Mouse (Mus musculus) limb, embryonic 14.5 days (tissue): ENCODE results near the gene Fam169a. TPM values are rescaled to one million over a fixed set of nuclear protein-coding genes. Genes with fewer than 3 reads are reported as not detected.
"Not testable (repeated sequence)": the region's sequence is repeated elsewhere in the genome, so short reads cannot be mapped to it uniquely, and the experiment has no call there.

Experiments
- ATAC-seq: fragments of 200-750 bp; cut with Nextera tagmentation; 2 replicates; pipeline ENCODE4 v1.8.0; 2017; ENCODE audit warnings: low read depth, moderate number of reproducible peaks, moderate TSS enrichment; ENCODE audit not compliant: low FRiP score
- DNase-seq: peaks from one replicate; pipeline ENCODE4 v3.0.0-alpha.2; 2015; ENCODE audit warnings: low spot score
- H3K27ac ChIP-seq: fragments of 300-500 bp; sonication (generic); replicated peaks from 2 replicates; pipeline ENCODE4 v1.5.1; 2014; ENCODE audit warnings: low read depth, mild to moderate bottlenecking, low read length, moderate library complexity, mixed read lengths
- H3K27me3 ChIP-seq: fragments of 300-500 bp; sonication (generic); 2 replicates; pipeline ENCODE4 v1.6.1; 2014; ENCODE audit warnings: low read length, mixed read lengths; ENCODE audit not compliant: control insufficient read depth, insufficient read depth
- H3K36me3 ChIP-seq: fragments of 300-500 bp; sonication (generic); 2 replicates; pipeline ENCODE4 v1.6.1; 2014; ENCODE audit warnings: mild to moderate bottlenecking, low read length, moderate library complexity, mixed read lengths; ENCODE audit not compliant: control insufficient read depth, insufficient read depth
- H3K4me1 ChIP-seq: fragments of 300-500 bp; sonication (generic); 2 replicates; pipeline ENCODE4 v1.6.1; 2014; ENCODE audit warnings: antibody characterized with exemption, low read length, mixed read lengths; ENCODE audit not compliant: control insufficient read depth, insufficient read depth
- H3K4me2 ChIP-seq: fragments of 300-500 bp; sonication (generic); replicated peaks from 2 replicates; pipeline ENCODE4 v1.6.1; 2014; ENCODE audit warnings: low read depth, mild to moderate bottlenecking, low read length, moderate library complexity; ENCODE audit not compliant: severe bottlenecking
- H3K4me3 ChIP-seq: fragments of 300-500 bp; sonication (generic); replicated peaks from 2 replicates; pipeline ENCODE4 v1.5.1; 2014; ENCODE audit warnings: low read length
- H3K9ac ChIP-seq: fragments of 300-500 bp; sonication (generic); 2 replicates; pipeline ENCODE4 v1.6.1; 2014; ENCODE audit warnings: mild to moderate bottlenecking, low read depth, low read length, moderate library complexity; ENCODE audit not compliant: severe bottlenecking
- H3K9me3 ChIP-seq: fragments of 300-500 bp; sonication (generic); 2 replicates; pipeline ENCODE4 v1.6.1; 2016; ENCODE audit warnings: low read length; ENCODE audit not compliant: control insufficient read depth
- POLR2A ChIP-seq: fragments of 200-500 bp; IDR thresholded peaks from 2 replicates; pipeline ENCODE4 v1.8.0; 2012; ENCODE audit warnings: inconsistent platforms, mild to moderate bottlenecking, moderate library complexity, borderline replicate concordance; ENCODE audit not compliant: insufficient read depth, insufficient read length; ENCODE audit errors: extremely low read depth
- WGBS: fragments of 180-500 bp; shearing (Covaris S2); extraction: QIAGEN DNeasy Blood & Tissue Kit; methylation state at CpG from one replicate; pipeline ENCODE4 v1.1.7; 2014; 5-methylcytosine and 5-hydroxymethylcytosine counted together
- polyA plus RNA-seq, 2 experiments: library from polyadenylated mRNA; depleted of rRNA in 1 of 2; stranded (reverse) in 1 of 2; unstranded in 1 of 2; fragments of >200 nt; fragmentation: Nextera tagmentation in 1 of 2; extraction: Ambion mirVana in 1 of 2; gene quantifications; 2 replicates each; pipeline versions ENCODE4 v1.2.1 to v1.2.3; 2012 to 2014

Gene Fam169a
- polyA plus RNA-seq, 2 experiments, result 1.7 to 2.8 TPM

- DNase-seq, result no peak
- Histone ChIP-seq H3K4me1 (peaks cover 2% of the 10 kb centered on the region; the same call in 1 of the 2 replicates), H3K9me3 (no peaks in the 10 kb centered on the region), H3K9ac (no peak overlapping the region), H3K4me3 (no peak overlapping the region), H3K36me3 (no peaks in the 10 kb centered on the region), H3K27me3 (no peaks in the 10 kb centered on the region), H3K27ac (no peak overlapping the region), H3K4me2 (no peak overlapping the region)
- no peak for ATAC-seq
- no peak for TF ChIP-seq POLR2A
- 56% methylated on average over 4 of the region's 8 CpGs for WGBS
Observed at GRCm38 (mm10) chr13:97060331-97060730, 6.8 kb upstream of the Fam169a start.

DNA sequence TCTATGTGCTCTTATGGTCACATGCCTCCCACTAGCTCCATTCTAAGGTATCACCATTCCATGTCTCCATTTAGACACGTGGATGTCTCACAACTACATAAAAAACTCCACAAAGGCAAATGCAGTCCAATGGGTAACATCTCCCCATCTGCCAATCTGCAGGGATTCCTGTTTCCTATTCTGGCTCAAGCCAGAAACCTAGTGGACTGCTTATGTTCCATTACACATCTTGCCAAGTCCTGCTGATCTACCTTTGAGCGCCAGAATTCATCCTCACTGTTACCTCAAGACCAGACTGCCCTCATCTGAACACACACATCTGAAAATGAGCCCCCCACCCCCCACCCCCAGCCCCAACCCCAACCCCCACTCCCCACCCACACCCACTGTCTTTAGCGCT lies 4.9 kb upstream of the Fam169a start:
- Histone ChIP-seq H3K27me3 (no peaks in the 10 kb centered on the region), H3K4me1 (peaks cover 2% of the 10 kb centered on the region; the same call in 1 of the 2 replicates), H3K27ac (no peak overlapping the region), H3K9me3 (no peaks in the 10 kb centered on the region), H3K4me2 (no peak overlapping the region), H3K4me3 (no peak overlapping the region), H3K36me3 (no peaks in the 10 kb centered on the region), H3K9ac (no peak overlapping the region)
- WGBS, result 90% methylated on average over 3 of the region's 3 CpGs
- DNase-seq (no peak), ATAC-seq (no peak)
- TF ChIP-seq POLR2A, result no peak

- no peaks in the 10 kb centered on the region for H3K9me3 ChIP-seq
- H3K4me3 ChIP-seq, result no peak overlapping the region
- H3K4me1 ChIP-seq, result peaks cover 2% of the 10 kb centered on the region; the same call in 1 of the 2 replicates
- H3K27ac ChIP-seq, result no peak overlapping the region
- no peaks in the 10 kb centered on the region for H3K36me3 ChIP-seq
- no peaks in the 10 kb centered on the region for H3K27me3 ChIP-seq
- no peak overlapping the region for H3K4me2 ChIP-seq
- no peak overlapping the region for H3K9ac ChIP-seq
- no peak for TF ChIP-seq POLR2A
- DNase-seq (no peak), ATAC-seq (no peak)
- 61% methylated on average over 2 of the region's 2 CpGs for WGBS
Observed at GRCm38 (mm10) chr13:97063431-97063830, 3.7 kb upstream of the Fam169a start.

DNA sequence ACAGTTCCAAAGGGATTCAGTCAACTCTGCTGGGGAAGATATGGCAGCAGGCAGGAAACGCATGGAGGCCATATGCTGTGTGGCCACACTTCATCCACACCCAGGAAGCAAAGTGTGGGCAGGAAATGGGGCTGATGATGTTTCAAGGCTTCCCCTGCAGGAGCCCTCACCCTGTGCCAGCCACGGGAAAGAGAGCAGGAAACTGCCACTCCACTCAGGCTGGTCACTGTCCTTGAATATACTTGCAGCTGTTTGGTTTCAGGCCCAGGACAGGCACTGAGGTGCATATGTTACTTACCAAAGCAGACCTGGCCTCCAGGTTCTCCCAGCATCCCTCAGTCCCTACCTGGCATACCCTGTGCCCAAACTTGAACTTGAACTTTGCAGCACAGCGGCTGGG lies 2.7 kb upstream of the Fam169a start:
- 50% methylated on average over 3 of the region's 3 CpGs for WGBS
- Histone ChIP-seq H3K36me3 (no peaks in the 10 kb centered on the region), H3K4me3 (no peak overlapping the region), H3K27ac (no peak overlapping the region), H3K4me1 (peaks cover 2% of the 10 kb centered on the region; the same call in 1 of the 2 replicates), H3K9ac (no peak overlapping the region), H3K27me3 (no peaks in the 10 kb centered on the region), H3K9me3 (no peaks in the 10 kb centered on the region), H3K4me2 (no peak overlapping the region)
- DNase-seq (no peak), ATAC-seq (no peak)
- TF ChIP-seq POLR2A, result no peak

DNA sequence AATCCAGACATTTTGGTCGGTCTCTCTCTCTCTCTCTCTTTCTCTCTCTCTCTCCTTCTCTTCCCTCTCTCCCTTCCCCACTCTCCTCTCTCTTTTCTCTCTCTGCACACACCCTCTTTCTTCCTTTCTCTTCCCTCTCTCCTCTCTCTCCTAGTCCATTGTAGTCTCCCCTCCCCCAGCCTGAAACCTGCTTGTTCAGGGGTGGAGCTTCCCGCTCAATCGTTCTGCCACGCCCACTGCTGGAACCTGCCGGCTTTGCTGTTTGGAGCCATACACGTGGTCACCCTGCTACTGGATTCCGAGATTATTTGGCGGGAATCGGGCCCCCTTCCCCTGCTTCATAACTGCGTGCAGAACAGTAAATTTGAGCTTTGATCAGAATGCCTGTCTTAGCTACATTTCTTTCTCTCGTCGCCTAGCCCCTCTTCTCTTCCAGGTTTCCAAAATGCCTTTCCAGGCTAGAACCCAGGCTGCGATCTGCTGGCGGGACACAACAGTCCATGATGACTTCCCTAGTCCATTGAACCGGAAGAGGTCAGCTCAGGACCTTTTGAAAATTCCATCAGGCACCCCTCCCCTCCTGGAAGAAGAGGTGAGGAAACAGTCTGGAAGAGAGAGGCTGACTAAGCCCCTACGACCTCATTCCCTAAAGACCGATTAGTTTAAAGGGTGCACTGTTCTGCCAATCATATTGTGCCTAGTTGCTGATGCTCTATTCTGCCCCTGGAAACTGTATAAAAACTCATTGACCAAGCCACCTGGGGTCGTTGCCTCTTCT lies 2.1 kb upstream of the Fam169a start:
- not testable (repeated sequence) for H3K27me3 ChIP-seq, H3K4me3 ChIP-seq, H3K4me2 ChIP-seq, H3K27ac ChIP-seq, ATAC-seq, H3K36me3 ChIP-seq, H3K4me1 ChIP-seq, H3K9ac ChIP-seq, DNase-seq, H3K9me3 ChIP-seq
- 44% methylated on average over 18 of the region's 18 CpGs for WGBS
